Mouse (Mus musculus) hindlimb bud, embryonic 11.5 days (tissue): Measurements from ENCODE around the gene Scaf11.
"Not testable (repeated sequence)": the region's sequence is repeated elsewhere in the genome, so short reads cannot be mapped to it uniquely, and the experiment has no call there.

ENCODE experiments used
- DNase-seq: peaks from one replicate; pipeline ENCODE4 v3.0.0-alpha.2; 2012; ENCODE audit warnings: low read depth, low spot score; ENCODE audit errors: extremely low spot score

Gene Scaf11

GRCm38 (mm10) chr15:96460730-96461540 lies at the start of gene Scaf11:
Gene Scaf11, minus strand, starts transcription at chr15:96460843.
- DNase-seq: peak; percentile 89

GRCm38 (mm10) chr15:96507097-96507840 lies 46.6 kb upstream of the Scaf11 start:
- DNase-seq: no peak

- no peak for DNase-seq
These were observed 37.0 kb upstream of the Scaf11 start for GRCm38 (mm10) chr15:96497646-96498045.

DNA sequence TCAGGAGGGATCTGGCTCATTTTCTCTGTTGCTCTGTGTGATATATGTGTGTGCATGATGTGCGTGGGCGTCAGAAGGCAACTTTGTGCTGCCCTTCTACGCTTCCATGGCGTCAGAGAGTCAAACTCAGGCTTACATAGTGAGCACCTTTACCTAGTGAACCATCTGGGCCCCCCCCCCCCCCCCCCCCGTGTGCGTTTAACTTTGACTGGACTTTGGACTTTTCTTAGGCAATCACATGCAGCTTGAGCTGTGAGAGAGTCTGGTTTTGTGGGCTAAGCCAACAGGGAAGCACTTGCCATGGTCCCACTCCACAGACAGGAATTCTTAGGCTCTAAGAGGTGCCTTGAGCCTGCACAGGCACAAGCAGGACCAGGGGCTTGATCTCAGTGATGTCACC lies 33.6 kb upstream of the Scaf11 start:
- no peak for DNase-seq

DNA sequence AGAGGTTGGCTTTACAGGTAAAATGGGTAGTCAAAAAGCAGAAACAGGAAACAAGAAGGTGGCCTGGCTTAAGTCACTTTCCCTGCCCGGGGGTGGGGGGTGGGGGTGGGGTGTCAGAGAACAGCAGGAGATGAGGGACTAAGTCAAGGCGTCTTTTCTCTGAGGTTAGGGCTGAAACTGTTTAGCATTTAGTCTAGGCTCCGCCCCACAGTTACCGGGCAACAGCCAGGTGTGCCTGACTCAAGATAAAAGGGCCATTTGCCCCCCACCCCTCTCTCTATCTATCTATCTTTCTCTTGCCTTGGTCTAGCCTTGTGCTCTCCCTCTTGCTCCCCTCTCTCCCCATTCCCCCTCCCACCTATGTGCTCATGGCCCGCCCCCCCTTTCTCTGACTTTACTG lies 32.9 kb upstream of the Scaf11 start:
- no peak for DNase-seq

- not testable (repeated sequence) for DNase-seq
These were observed 32.3 kb upstream of the Scaf11 start for GRCm38 (mm10) chr15:96492919-96493318.

- peak; percentile 79 for DNase-seq
These were observed 31.4 kb upstream of the Scaf11 start for GRCm38 (mm10) chr15:96491861-96492641.

DNA sequence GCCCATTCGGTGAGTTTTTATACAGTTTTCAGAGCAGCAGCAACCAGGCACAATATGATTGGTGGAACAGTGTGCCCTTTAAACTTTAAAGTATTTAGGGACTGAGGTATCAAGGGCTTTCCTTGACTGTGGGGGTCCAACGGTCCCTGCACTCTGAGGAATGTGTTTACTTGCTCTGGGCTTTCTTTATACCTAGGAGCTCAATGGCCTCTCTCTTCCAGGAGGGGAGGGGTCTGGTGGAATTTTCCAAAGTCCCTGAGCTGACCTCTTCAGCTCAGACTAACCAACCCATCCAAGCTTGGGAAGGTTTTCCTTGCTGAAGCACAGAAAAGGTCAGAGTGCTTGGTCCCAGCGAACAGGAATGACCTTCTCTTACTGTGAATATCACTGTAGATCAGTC lies 30.8 kb upstream of the Scaf11 start:
- no peak for DNase-seq

DNA sequence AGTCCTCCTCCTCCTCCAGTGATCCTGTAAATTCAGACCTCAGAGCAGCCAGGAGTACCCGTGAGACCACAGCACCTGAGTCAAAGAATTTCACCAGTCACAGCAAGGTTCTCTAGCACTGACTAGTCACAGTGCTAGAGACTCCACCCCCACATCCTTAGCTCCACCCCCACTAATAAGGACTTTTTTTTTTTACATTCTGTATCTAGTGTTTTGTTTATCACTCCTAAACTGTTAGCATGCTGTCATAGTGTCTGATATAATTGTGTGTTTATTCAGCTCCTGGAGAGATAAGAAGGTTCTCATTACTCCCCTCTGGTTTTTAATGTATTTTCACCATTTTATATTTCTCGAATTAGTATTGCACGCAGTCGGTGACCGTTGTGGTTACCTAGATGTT lies 29.5 kb upstream of the Scaf11 start:
- no peak for DNase-seq

GRCm38 (mm10) chr15:96488941-96489786 lies 28.5 kb upstream of the Scaf11 start:
- DNase-seq: no peak

GRCm38 (mm10) chr15:96487066-96487698 lies 26.5 kb upstream of the Scaf11 start:
- no peak for DNase-seq

GRCm38 (mm10) chr15:96480822-96481221 lies 20.2 kb upstream of the Scaf11 start:
- no peak for DNase-seq

DNA sequence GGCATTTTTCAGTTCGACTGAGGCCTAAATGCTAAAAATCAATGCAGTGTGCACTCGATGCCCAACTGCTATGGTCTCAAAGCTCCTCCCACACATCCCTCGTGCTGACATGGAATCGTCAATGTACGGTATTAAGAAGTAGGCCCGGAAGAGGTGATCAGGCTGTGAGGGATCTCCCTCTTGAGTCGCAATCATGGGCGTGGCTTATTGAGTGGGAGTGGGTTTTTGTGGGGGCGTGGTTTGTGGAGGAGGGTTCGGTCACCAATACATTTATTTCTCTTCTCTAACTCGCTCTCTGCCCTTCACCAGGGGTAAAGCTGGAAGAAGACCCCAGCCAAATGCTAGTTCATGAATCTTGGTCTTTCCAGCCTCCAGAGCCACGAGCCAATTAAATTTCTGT lies 17.4 kb upstream of the Scaf11 start:
- no peak for DNase-seq

- no peak for DNase-seq
These were observed 15.7 kb upstream of the Scaf11 start for GRCm38 (mm10) chr15:96476359-96476758.

DNA sequence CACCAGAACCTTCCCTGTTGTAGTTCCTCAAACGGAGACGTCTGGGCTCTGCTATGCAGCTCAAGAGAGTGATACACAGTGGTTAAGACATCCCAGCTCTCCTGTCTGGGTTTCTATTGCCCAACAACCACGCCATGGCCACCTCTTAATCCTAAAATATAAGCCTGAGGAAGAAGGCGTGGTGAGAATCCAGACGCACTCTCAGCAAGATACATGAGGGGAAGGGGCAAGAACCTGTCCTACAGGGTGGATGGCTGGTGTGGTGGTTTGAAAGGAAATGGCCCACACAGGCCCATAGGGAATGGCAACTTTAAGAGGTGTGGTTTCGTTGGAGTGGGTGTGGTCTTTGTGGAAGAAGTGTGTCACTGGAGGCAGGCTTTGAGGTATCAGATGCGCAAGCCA lies 14.9 kb upstream of the Scaf11 start:
- DNase-seq: no peak

- no peak for DNase-seq
These were observed 13.8 kb upstream of the Scaf11 start for GRCm38 (mm10) chr15:96474325-96474955.

- no peak for DNase-seq
These were observed 13.3 kb upstream of the Scaf11 start for GRCm38 (mm10) chr15:96473920-96474319.

DNA sequence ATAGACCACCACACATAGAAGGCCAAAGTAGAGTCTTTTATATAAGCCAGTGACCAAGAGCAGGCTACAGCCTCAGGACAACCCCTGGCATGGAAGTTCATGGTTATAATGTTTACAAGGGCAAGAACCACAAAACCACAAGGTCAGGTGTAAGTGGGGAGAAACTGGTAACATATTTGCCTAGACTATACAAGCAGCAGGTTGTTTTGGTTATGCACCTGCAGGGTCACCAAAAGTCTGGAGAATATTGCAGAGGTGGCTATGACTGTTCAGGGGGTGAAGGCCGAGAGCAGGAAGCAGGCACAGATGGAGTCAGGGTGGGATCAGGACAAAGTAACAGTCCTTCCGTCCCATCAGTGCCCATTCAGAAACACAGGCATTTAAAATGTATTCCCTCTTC lies 7.7 kb upstream of the Scaf11 start:
- DNase-seq: no peak

DNA sequence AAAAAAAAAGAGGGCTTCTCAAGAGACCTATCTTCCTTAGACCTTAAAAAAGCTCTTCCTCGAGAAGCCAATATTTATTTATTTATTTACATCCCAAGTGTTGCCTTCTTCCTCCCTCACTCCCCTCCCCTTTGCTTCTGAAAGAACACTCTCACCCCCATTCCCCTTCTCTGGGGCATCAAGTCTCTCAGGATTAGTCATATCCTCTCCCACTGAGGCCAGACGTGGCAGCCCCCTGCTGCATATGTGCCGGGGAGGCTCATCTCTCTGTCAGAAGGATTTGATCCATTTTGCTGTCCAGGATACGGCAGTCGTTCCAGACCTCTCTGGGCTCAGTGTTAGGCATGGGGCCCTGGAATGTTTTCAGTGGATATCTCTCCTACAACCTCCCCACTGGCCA lies 7.2 kb upstream of the Scaf11 start:
- no peak for DNase-seq
